Mouse (Mus musculus): Measurements from ENCODE around the gene Nkd1. TPM values are rescaled to one million over a fixed set of nuclear protein-coding genes. Genes with fewer than 3 reads are reported as not detected.

The Nkd1 gene
- under 1 TPM in 1 of 2 experiments, not detected in 1; 0.29 TPM for polyA plus RNA-seq (2017; shearing (Covaris generic))

DNA sequence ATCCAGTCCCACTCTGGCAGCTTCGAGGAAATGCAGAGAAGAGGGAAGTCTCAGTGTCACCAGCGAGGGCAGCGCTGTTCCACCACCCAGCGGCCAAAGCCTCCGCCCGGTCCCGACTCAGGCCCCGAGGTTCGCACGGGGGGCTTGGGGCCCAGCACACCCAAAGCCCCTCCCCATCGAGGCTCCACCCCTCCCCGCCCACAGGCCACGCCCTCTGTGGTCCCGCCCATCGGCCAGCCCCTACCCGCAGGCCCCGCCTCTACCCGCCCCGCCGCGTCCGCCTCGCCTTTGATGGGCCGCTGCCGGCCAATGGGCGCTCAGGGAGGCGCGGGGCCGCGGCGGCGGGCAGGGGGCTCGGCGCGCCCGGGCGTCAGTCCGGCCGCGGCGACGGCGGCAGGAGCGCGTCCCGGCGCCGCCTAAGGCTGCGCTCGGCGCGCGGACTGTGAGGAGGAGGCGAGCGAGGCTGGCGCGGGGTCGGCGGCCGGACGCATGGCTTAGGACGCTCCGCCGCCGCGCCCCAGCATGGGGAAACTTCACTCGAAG is at the start of gene Nkd1:
Gene Nkd1, plus strand, starts transcription at position 370 of the 543 bp plus-strand sequence.

DNA sequence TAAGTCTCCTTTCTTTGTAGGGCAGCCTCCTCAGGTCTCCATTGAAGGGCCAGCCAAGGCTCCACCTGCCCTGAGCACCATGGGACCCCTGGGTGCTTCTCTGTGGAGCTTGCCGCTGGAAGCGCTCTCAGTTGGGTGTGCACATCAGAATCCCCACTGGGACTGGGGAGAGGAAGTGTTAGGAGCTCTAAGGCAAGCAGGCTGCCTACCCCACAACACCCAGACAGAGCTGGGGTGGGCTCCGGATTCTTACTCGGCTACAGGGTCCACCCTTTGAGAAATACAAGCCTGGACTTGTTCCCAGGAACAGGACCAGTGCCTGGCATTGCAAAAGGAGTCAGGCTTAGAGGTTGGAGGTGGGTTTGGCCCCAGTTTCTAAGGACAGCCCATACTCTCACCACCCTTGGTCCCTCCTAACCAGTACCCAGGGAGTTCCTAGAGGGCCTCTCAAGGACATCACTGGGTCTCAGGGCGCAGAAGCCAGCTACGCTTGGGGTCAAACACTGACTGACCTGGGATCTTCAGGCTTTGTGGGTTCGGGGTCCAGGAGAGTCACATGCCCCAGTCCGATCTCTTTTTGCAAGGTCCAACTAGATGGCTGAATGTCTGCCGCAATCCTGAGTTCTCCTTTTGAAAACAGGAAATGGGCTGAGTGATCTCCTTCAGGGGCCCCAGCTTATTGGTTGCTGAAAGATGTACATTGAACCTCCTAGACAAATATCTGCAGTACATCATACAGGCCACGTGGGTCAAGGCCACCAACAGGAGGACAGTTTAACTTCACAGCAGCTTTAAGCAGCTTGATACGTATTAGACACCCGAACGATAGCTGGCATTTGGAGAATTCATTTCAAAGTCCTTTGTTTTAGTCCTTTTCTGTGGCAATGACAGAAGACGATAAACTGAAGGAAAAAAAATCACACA is 114.6 kb downstream of the Nkd1 start, which contains the start of gene Snx20:
Gene Snx20, minus strand, starts transcription at position 655 of the 924 bp plus-strand sequence.

Other genes with a start within 250 kb of the Nkd1 start
- 100 to 1,000 TPM; 147 to 170 TPM for gene Adcy7, start 249.0 kb upstream of the Nkd1 start, polyA plus RNA-seq (2017; shearing (Covaris generic))
- 10 to 100 TPM; 72.8 to 88.4 TPM for gene Brd7, start 159.2 kb upstream of the Nkd1 start, polyA plus RNA-seq (2017; shearing (Covaris generic))
- gene Snx20, start 114.8 kb downstream of the Nkd1 start, polyA plus RNA-seq (2017; shearing (Covaris generic)): 100 to 1,000 TPM in 1 of 2 experiments, 10 to 100 TPM in 1; 89.9 to 145 TPM
- gene Nod2, start 126.0 kb downstream of the Nkd1 start, polyA plus RNA-seq (2017; shearing (Covaris generic)): 1 to 10 TPM in 1 of 2 experiments, under 1 TPM in 1; 0.77 to 3.1 TPM
- 100 to 1,000 TPM; 128 to 141 TPM for gene Cyld, start 175.7 kb downstream of the Nkd1 start, polyA plus RNA-seq (2017; shearing (Covaris generic))